Mouse (Mus musculus) embryonic fibroblast, embryonic 13.5 days (primary cell): ENCODE measurements around the gene Elane.

Experiments
- CTCF ChIP-seq: IDR thresholded peaks from 2 replicates; pipeline ENCODE4 v1.5.1; 2011; ENCODE audit warnings: mild to moderate bottlenecking, control low read depth, low read length, moderate library complexity, borderline replicate concordance; ENCODE audit not compliant: insufficient read depth
- POLR2A ChIP-seq: IDR thresholded peaks from 2 replicates; pipeline ENCODE4 v1.6.1; 2011; ENCODE audit warnings: low read depth, mild to moderate bottlenecking, control low read depth, low read length, moderate library complexity

DNA sequence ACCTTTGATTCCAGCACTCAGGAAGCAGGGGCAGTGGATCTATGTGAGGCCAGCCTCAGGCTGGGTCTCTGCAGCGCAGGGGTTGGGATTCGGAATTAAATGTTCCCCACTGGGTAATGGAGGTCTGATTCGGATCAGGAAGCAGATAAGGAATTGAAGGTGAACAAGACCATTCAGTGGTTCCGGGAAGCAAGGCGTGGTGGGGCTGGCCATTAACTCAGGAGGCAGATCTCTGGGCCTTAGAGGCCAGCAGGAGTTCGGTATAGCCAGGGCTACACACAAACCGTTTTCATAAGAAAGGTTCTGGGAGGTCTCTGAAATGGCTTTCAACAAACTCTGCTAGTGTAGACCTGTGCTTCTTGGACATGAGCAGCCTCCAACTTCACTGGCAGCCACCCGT, 33.2 kb upstream of the Elane start:
- no peak for TF ChIP-seq POLR2A
- no peak for TF ChIP-seq CTCF
